Mouse (Mus musculus) kidney, postnatal 0 days (tissue): ENCODE measurements around the gene Dusp28. TPM values are rescaled to one million over a fixed set of nuclear protein-coding genes. Genes with fewer than 3 reads are reported as not detected.

Experiments used
- ATAC-seq: fragments of 200-750 bp; cut with Nextera tagmentation; replicated peaks from 2 replicates; pipeline ENCODE4 v1.8.0; 2017; ENCODE audit warnings: low read depth, moderate number of reproducible peaks, moderate TSS enrichment, moderate library complexity; ENCODE audit not compliant: low FRiP score
- DNase-seq: peaks from one replicate; pipeline ENCODE4 v3.0.0-alpha.2; 2016; ENCODE audit warnings: low spot score
- H3K27ac ChIP-seq: fragments of 300-500 bp; sonication (generic); 2 replicates; pipeline ENCODE4 v1.5.1; 2014; ENCODE audit warnings: mild to moderate bottlenecking
- H3K27me3 ChIP-seq: fragments of 300-500 bp; sonication (generic); 2 replicates; pipeline ENCODE4 v1.6.1; 2014; ENCODE audit warnings: low read length, mixed read lengths; ENCODE audit not compliant: insufficient read depth
- H3K36me3 ChIP-seq: fragments of 300-500 bp; sonication (generic); 2 replicates; pipeline ENCODE4 v1.6.1; 2014; ENCODE audit warnings: low read length, mixed read lengths; ENCODE audit not compliant: insufficient read depth
- H3K4me1 ChIP-seq: fragments of 300-500 bp; sonication (generic); replicated peaks from 2 replicates; pipeline ENCODE4 v1.6.1; 2014; ENCODE audit warnings: antibody characterized with exemption, low read length, mixed read lengths; ENCODE audit not compliant: insufficient read depth
- H3K4me2 ChIP-seq: fragments of 300-500 bp; sonication (generic); 2 replicates; pipeline ENCODE4 v1.6.1; 2014; ENCODE audit warnings: mild to moderate bottlenecking, low read length, moderate library complexity, mixed read lengths
- H3K4me3 ChIP-seq: fragments of 300-500 bp; sonication (generic); replicated peaks from 2 replicates; pipeline ENCODE4 v1.5.1; 2014; ENCODE audit warnings: low read depth, low read length
- H3K9ac ChIP-seq: fragments of 300-500 bp; sonication (generic); 2 replicates; pipeline ENCODE4 v1.6.1; 2014; ENCODE audit warnings: low read depth, low read length
- H3K9me3 ChIP-seq: fragments of 300-500 bp; sonication (generic); replicated peaks from 2 replicates; pipeline ENCODE4 v1.6.1; 2016; ENCODE audit warnings: low read length, inconsistent platforms, mixed read lengths
- CTCF ChIP-seq: IDR thresholded peaks from 2 replicates; pipeline ENCODE4 v1.5.1; 2016; ENCODE audit warnings: antibody characterized with exemption, low read depth, mild to moderate bottlenecking, moderate library complexity
- WGBS: fragments of 180-500 bp; shearing (Covaris S2); extraction: QIAGEN DNeasy Blood & Tissue Kit; methylation state at CpG from one replicate; pipeline ENCODE4 v1.1.7; 2014; 5-methylcytosine and 5-hydroxymethylcytosine counted together
- polyA plus RNA-seq: library from polyadenylated mRNA; unstranded; fragments of >200 nt; fragmentation: Nextera tagmentation; extraction: Ambion mirVana; gene quantifications from 2 replicates; pipeline ENCODE4 v1.2.1, GENCODE M21; 2015

Gene Dusp28
- 20.4 and 22.3 TPM in 2 replicates for polyA plus RNA-seq

DNA sequence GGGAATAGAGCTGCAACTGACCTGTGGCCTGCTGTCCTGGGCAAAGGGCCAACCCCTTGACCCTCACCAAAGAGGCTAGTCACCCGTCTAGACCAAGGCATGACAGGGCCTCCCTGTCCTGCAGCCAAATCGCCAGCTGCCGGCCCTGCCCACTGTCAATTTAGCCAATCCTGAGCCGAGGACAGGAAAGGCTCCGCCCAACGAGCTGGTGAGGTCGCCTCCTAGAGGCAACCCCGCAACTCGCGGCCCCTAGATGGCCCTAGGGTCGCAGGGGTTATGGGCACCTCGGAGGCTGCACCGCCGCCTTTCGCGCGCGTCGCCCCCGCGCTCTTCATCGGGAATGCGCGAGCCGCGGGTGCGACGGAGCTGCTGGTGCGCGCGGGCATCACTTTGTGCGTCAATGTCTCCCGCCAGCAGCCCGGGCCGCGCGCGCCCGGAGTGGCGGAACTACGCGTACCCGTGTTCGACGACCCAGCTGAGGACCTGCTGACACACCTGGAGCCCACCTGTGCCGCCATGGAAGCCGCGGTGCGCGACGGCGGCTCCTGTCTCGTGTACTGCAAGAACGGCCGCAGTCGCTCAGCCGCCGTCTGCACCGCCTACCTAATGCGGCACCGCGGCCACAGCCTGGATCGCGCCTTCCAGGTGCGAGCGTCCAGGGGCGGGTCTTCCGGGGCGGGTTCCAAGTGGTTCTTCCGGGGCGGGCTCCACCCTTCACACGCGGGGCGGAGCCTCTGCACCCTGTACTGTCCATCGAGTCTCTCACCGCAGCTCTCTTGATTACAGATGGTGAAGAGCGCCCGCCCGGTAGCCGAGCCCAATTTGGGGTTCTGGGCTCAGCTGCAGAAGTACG, at the start of gene Dusp28:
Gene Dusp28, plus strand, starts transcription at position 203 of the 853 bp plus-strand sequence.
- peak within 1 kb of the TSS; percentile 89 for H3K4me2 ChIP-seq
- no peaks in the 10 kb centered on the region for H3K9me3 ChIP-seq
- H3K4me3 ChIP-seq, result peak within 1 kb of the TSS; percentile 80
- DNase-seq (peak; percentile 94), ATAC-seq (peak; percentile 90)
- H3K36me3 ChIP-seq, result no peaks in the 10 kb centered on the region
- peak within 1 kb of the TSS; percentile 69 for H3K9ac ChIP-seq
- H3K4me1 ChIP-seq, result peaks cover 20% of the 10 kb centered on the region
- peak within 1 kb of the TSS; percentile 95 for H3K27ac ChIP-seq
- under 1% methylated on average over 79 of the region's 81 CpGs for WGBS
- H3K27me3 ChIP-seq, result no peaks in the 10 kb centered on the region
- TF ChIP-seq CTCF, result peak; percentile 71

DNA sequence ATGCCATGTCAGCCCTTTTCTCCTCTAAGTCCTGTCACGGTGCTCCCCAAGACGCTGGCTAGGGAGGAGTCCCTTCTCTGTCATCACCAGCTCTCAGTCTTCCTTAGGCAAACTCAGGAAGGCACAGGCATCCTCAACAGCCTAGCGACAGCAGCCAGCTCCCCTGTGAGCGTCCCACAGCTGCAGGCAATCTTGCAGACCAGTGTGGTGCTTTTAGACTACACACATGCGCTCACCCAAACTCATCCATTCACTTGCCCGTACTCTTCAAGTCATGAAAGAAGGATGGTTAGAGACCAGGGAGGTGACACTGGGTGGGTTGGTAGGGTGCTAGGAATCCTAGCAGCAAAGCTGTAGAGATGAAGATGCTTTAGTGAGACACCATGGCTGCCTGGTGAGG, 45.3 kb upstream of the Dusp28 start:
- no peaks in the 10 kb centered on the region for H3K4me1 ChIP-seq
- H3K27ac ChIP-seq, result no peak overlapping the region
- no peak overlapping the region for H3K4me2 ChIP-seq
- no peak overlapping the region for H3K4me3 ChIP-seq
- H3K9ac ChIP-seq, result no peak overlapping the region
- H3K27me3 ChIP-seq, result no peaks in the 10 kb centered on the region
- H3K9me3 ChIP-seq, result no peaks in the 10 kb centered on the region
- H3K36me3 ChIP-seq, result 0 out of 2 replicates have a peak, but pooled peaks cover 8% of the 10 kb centered on the region
- WGBS, result 73% methylated on average over 6 of the region's 6 CpGs
- TF ChIP-seq CTCF, result no peak
- ATAC-seq (no peak), DNase-seq (no peak)

GRCm38 (mm10) chr1:92863268-92863667, 43.5 kb upstream of the Dusp28 start:
- H3K4me1 ChIP-seq, result no peaks in the 10 kb centered on the region
- H3K27ac ChIP-seq, result no peak overlapping the region
- H3K4me3 ChIP-seq, result no peak overlapping the region
- no peaks in the 10 kb centered on the region for H3K27me3 ChIP-seq
- H3K9ac ChIP-seq, result no peak overlapping the region
- DNase-seq (no peak), ATAC-seq (no peak)
- H3K9me3 ChIP-seq, result no peaks in the 10 kb centered on the region
- H3K36me3 ChIP-seq, result 0 out of 2 replicates have a peak, but pooled peaks cover 8% of the 10 kb centered on the region
- H3K4me2 ChIP-seq, result no peak overlapping the region
- TF ChIP-seq CTCF, result no peak
- WGBS, result 82% methylated on average over 4 of the region's 4 CpGs

DNA sequence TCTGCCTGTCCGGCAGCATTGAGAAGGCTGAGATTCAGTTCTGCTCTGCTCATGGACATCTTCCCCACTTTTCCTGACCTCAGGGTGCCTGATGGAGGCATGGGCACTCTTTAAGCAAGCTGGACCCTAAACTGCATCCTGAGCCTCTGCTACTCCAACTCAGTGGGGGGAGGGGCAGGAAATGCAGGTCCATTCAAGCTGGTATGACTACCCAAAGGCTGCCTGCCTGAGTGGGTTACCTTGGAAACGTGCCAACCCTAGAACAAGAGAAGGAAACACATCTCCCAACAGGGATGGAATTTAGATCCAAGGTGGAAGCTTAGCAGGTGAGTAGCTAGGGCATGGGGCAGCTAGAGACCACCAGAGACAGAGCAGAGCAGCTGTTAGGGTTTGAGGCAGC, 40.6 kb upstream of the Dusp28 start:
- ATAC-seq, result 0 out of 2 replicates have a peak, but pooled peaks have one; percentile 11
- Histone ChIP-seq H3K9me3 (no peaks in the 10 kb centered on the region), H3K36me3 (no peaks in the 10 kb centered on the region), H3K9ac (no peak overlapping the region), H3K4me2 (no peak overlapping the region), H3K4me1 (no peaks in the 10 kb centered on the region), H3K27me3 (no peaks in the 10 kb centered on the region), H3K4me3 (no peak overlapping the region), H3K27ac (no peak overlapping the region)
- TF ChIP-seq CTCF, result no peak
- no peak for DNase-seq
- 69% methylated on average over 2 of the region's 2 CpGs for WGBS

DNA sequence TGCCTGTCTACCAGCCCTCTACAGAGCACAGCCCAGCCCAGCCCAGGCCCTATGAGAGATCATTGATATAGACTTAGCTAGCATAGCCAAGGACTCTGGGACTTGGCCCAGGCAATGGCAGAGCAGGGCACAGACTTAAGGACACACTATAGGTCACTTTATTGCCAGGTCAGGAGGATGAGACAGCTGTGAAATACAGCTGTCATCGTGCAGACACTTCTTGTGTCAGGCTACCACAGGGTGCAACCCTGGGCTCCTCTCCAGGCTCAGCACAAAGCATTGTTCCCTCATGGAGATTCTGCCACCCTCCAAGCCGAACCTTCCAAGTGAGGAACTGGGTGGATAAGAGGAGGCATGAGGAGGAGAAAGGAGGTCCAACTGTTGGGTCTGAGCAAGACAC, 36.8 kb upstream of the Dusp28 start:
- 66% methylated on average over 2 of the region's 2 CpGs for WGBS
- TF ChIP-seq CTCF, result no peak
- no peak for ATAC-seq
- Histone ChIP-seq H3K4me2 (no peak overlapping the region), H3K4me1 (0 out of 2 replicates have a peak, but pooled peaks cover 2% of the 10 kb centered on the region), H3K27ac (no peak overlapping the region), H3K36me3 (no peaks in the 10 kb centered on the region), H3K4me3 (no peak overlapping the region), H3K27me3 (no peaks in the 10 kb centered on the region), H3K9me3 (no peaks in the 10 kb centered on the region), H3K9ac (no peak overlapping the region)
- no peak for DNase-seq

DNA sequence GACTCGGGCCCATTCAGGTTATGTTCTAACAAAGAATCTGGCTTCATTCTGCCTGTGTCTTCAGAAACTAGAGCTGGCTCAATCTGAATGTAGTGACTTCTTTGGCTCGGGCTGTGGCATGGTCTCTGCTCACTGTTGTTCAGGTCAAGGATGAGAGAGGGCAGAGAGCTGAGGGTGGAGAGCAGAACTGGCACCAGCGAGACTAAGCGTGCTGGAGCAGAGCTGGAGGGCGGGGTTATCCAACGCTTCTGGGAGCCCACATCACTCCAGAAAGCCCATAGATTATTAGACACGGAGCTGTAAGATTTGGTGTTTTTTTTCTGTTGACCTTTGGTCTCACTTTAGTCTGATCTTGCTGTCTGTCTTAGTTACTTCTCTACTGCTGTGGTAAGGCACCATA, 34.1 kb upstream of the Dusp28 start:
- Histone ChIP-seq H3K4me1 (0 out of 2 replicates have a peak, but pooled peaks cover 2% of the 10 kb centered on the region), H3K27ac (no peak overlapping the region), H3K36me3 (no peaks in the 10 kb centered on the region), H3K27me3 (no peaks in the 10 kb centered on the region), H3K4me3 (no peak overlapping the region), H3K9ac (no peak overlapping the region), H3K9me3 (no peaks in the 10 kb centered on the region), H3K4me2 (no peak overlapping the region)
- 64% methylated on average over 7 of the region's 7 CpGs for WGBS
- TF ChIP-seq CTCF, result no peak
- ATAC-seq, result no peak
- no peak for DNase-seq
